Mouse (Mus musculus) embryonic facial prominence, embryonic 14.5 days (tissue): ENCODE results near the gene Abtb2. TPM values are rescaled to one million over a fixed set of nuclear protein-coding genes. Genes with fewer than 3 reads are reported as not detected.

ENCODE experiments used
- ATAC-seq: fragments of 200-750 bp; cut with Nextera tagmentation; 2 replicates; pipeline ENCODE4 v1.8.0; 2017; ENCODE audit warnings: low read depth, moderate number of reproducible peaks, moderate TSS enrichment
- DNase-seq: peaks from one replicate; pipeline ENCODE4 v3.0.0-alpha.2; 2015; ENCODE audit warnings: low spot score
- H3K27ac ChIP-seq: fragments of 300-500 bp; sonication (generic); replicated peaks from 2 replicates; pipeline ENCODE4 v1.5.1; 2014; ENCODE audit warnings: low read depth, mild to moderate bottlenecking, low read length, moderate library complexity
- H3K27me3 ChIP-seq: fragments of 300-500 bp; sonication (generic); replicated peaks from 2 replicates; pipeline ENCODE4 v1.6.1; 2014; ENCODE audit warnings: low read length; ENCODE audit not compliant: control insufficient read depth, insufficient read depth
- H3K36me3 ChIP-seq: fragments of 300-500 bp; sonication (generic); 2 replicates; pipeline ENCODE4 v1.6.1; 2014; ENCODE audit warnings: low read length, mixed read lengths; ENCODE audit not compliant: control insufficient read depth, insufficient read depth
- H3K4me1 ChIP-seq: fragments of 300-500 bp; sonication (generic); 2 replicates; pipeline ENCODE4 v1.6.1; 2014; ENCODE audit warnings: antibody characterized with exemption, low read length; ENCODE audit not compliant: control insufficient read depth, insufficient read depth
- H3K4me2 ChIP-seq: fragments of 300-500 bp; sonication (generic); 2 replicates; pipeline ENCODE4 v1.6.1; 2014; ENCODE audit warnings: low read depth, mild to moderate bottlenecking, low read length, moderate library complexity, mixed read lengths
- H3K4me3 ChIP-seq: fragments of 300-500 bp; sonication (generic); 2 replicates; pipeline ENCODE4 v1.5.1; 2014; ENCODE audit warnings: low read depth, mild to moderate bottlenecking, low read length
- H3K9ac ChIP-seq: fragments of 300-500 bp; sonication (generic); 2 replicates; pipeline ENCODE4 v1.6.1; 2014; ENCODE audit warnings: low read depth, mild to moderate bottlenecking, low read length, moderate library complexity, mixed read lengths
- H3K9me3 ChIP-seq: fragments of 300-500 bp; sonication (generic); 2 replicates; pipeline ENCODE4 v1.6.1; 2016; ENCODE audit warnings: low read length; ENCODE audit not compliant: control insufficient read depth
- WGBS: fragments of 180-500 bp; shearing (Covaris S2); extraction: QIAGEN DNeasy Blood & Tissue Kit; methylation state at CpG from one replicate; pipeline ENCODE4 v1.1.7; 2014; 5-methylcytosine and 5-hydroxymethylcytosine counted together
- polyA plus RNA-seq: library from polyadenylated mRNA; unstranded; fragments of >200 nt; fragmentation: Nextera tagmentation; extraction: Ambion mirVana; gene quantifications from 2 replicates; pipeline ENCODE4 v1.2.1, GENCODE M21; 2014

The Abtb2 gene
- polyA plus RNA-seq, 1 experiment from 2014 or later: 14.2 TPM

GRCm38 (mm10) chr2:103644418-103644817, 78.3 kb downstream of the Abtb2 start:
- no peaks in the 10 kb centered on the region for H3K27me3 ChIP-seq
- peak; percentile 59 for DNase-seq
- ATAC-seq: no peak
- H3K4me1 ChIP-seq: peaks cover 28% of the 10 kb centered on the region
- no peak overlapping the region for H3K4me3 ChIP-seq
- H3K9ac ChIP-seq: no peak overlapping the region
- H3K4me2 ChIP-seq: no peak overlapping the region
- 24% methylated on average over 1 of the region's 1 CpGs for WGBS
- no peak overlapping the region for H3K27ac ChIP-seq
- H3K9me3 ChIP-seq: no peaks in the 10 kb centered on the region
- H3K36me3 ChIP-seq: no peaks in the 10 kb centered on the region

- Histone ChIP-seq H3K4me3 (no peak overlapping the region), H3K27ac (no peak overlapping the region), H3K4me1 (peaks cover 6% of the 10 kb centered on the region; the same call in 1 of the 2 replicates), H3K9me3 (no peaks in the 10 kb centered on the region), H3K4me2 (no peak overlapping the region), H3K9ac (no peak overlapping the region), H3K36me3 (no peaks in the 10 kb centered on the region), H3K27me3 (no peaks in the 10 kb centered on the region)
- ATAC-seq (no peak), DNase-seq (no peak)
- WGBS: 67% methylated on average over 2 of the region's 2 CpGs
Measured at GRCm38 (mm10) chr2:103650314-103650879, 84.3 kb downstream of the Abtb2 start.

- peaks cover 6% of the 10 kb centered on the region; the same call in 1 of the 2 replicates for H3K4me1 ChIP-seq
- DNase-seq: no peak
- H3K9me3 ChIP-seq: no peaks in the 10 kb centered on the region
- no peak for ATAC-seq
- no peaks in the 10 kb centered on the region for H3K36me3 ChIP-seq
- no peak overlapping the region for H3K4me2 ChIP-seq
- no peak overlapping the region for H3K27ac ChIP-seq
- WGBS: 67% methylated on average over 4 of the region's 4 CpGs
- H3K9ac ChIP-seq: no peak overlapping the region
- H3K4me3 ChIP-seq: no peak overlapping the region
- H3K27me3 ChIP-seq: no peaks in the 10 kb centered on the region
Measured at GRCm38 (mm10) chr2:103652121-103652520, 86.0 kb downstream of the Abtb2 start.

GRCm38 (mm10) chr2:103655037-103655436, 88.9 kb downstream of the Abtb2 start:
- H3K27me3 ChIP-seq: no peaks in the 10 kb centered on the region
- H3K27ac ChIP-seq: no peak overlapping the region
- no peak overlapping the region for H3K9ac ChIP-seq
- H3K36me3 ChIP-seq: no peaks in the 10 kb centered on the region
- no peak overlapping the region for H3K4me3 ChIP-seq
- WGBS: 100% methylated on average over 1 of the region's 1 CpGs
- ATAC-seq: no peak
- no peak for DNase-seq
- no peaks in the 10 kb centered on the region for H3K9me3 ChIP-seq
- H3K4me1 ChIP-seq: no peaks in the 10 kb centered on the region
- no peak overlapping the region for H3K4me2 ChIP-seq

GRCm38 (mm10) chr2:103656028-103656427, 89.9 kb downstream of the Abtb2 start:
- Histone ChIP-seq H3K9ac (no peak overlapping the region), H3K27me3 (no peaks in the 10 kb centered on the region), H3K9me3 (no peaks in the 10 kb centered on the region), H3K4me1 (no peaks in the 10 kb centered on the region), H3K4me3 (no peak overlapping the region), H3K36me3 (no peaks in the 10 kb centered on the region), H3K4me2 (no peak overlapping the region), H3K27ac (no peak overlapping the region)
- DNase-seq (no peak), ATAC-seq (no peak)

GRCm38 (mm10) chr2:103659167-103659566, 93.1 kb downstream of the Abtb2 start:
- Histone ChIP-seq H3K9ac (no peak overlapping the region), H3K36me3 (no peaks in the 10 kb centered on the region), H3K4me2 (no peak overlapping the region), H3K4me1 (no peaks in the 10 kb centered on the region; the same call in 1 of the 2 replicates), H3K4me3 (no peak overlapping the region), H3K27ac (no peak overlapping the region), H3K9me3 (no peaks in the 10 kb centered on the region), H3K27me3 (no peaks in the 10 kb centered on the region)
- 74% methylated on average over 4 of the region's 4 CpGs for WGBS
- DNase-seq: no peak
- ATAC-seq: no peak

- no peak for DNase-seq
- Histone ChIP-seq H3K4me3 (no peak overlapping the region), H3K27me3 (no peaks in the 10 kb centered on the region), H3K36me3 (no peaks in the 10 kb centered on the region), H3K9me3 (no peaks in the 10 kb centered on the region), H3K4me1 (no peaks in the 10 kb centered on the region; the same call in 1 of the 2 replicates), H3K27ac (no peak overlapping the region), H3K4me2 (no peak overlapping the region), H3K9ac (no peak overlapping the region)
- 73% methylated on average over 15 of the region's 15 CpGs for WGBS
- no peak for ATAC-seq
Measured at GRCm38 (mm10) chr2:103659648-103660556, 93.8 kb downstream of the Abtb2 start.

GRCm38 (mm10) chr2:103661696-103662095, 95.6 kb downstream of the Abtb2 start:
- H3K4me2 ChIP-seq: no peak overlapping the region
- H3K9ac ChIP-seq: no peak overlapping the region
- H3K4me1 ChIP-seq: no peaks in the 10 kb centered on the region; the same call in 1 of the 2 replicates
- ATAC-seq (no peak), DNase-seq (no peak)
- no peak overlapping the region for H3K27ac ChIP-seq
- H3K27me3 ChIP-seq: no peaks in the 10 kb centered on the region
- H3K9me3 ChIP-seq: no peaks in the 10 kb centered on the region
- WGBS: 41% methylated on average over 1 of the region's 1 CpGs
- no peak overlapping the region for H3K4me3 ChIP-seq
- no peaks in the 10 kb centered on the region for H3K36me3 ChIP-seq
